27 mouse cellular contexts compared by ENCODE assay signal in the genomic region with DNA sequence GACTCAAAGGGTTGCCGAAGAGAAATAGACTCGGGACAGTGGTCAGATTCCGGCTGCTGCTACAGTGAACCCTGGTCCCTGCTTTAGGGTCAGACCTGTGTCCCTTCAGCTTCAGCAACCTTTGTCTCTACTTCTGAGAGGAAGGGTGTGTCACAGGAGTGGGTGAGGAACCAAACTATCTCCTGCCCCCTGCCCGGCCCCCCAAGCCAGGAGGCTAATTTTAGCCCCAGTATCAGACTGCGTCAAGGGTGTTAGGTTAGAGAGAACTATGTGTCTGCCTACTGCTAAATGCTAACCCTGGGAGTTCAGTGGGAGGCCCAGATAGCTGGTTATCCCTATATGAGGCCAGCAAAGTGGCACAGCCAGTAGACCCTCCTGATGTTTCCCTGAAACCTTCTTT. TPM values are rescaled to one million over a fixed set of nuclear protein-coding genes. Genes with fewer than 3 reads are reported as not detected.
DNase-seq lines count a peak whose midpoint lies in the region; ATAC-seq lines count a peak whose summit lies in the region.
"Had no signal": no experiment of that assay in that cellular context is flagged by ENCODE, and none has a peak within 500 bp of the region (broad histone marks: within the 10 kb centered on the region; RNA-seq: fewer than 3 reads in every experiment).

No protein-coding gene starts in this region.

- peaks cover 55% of the 10 kb centered on the region for H3K4me1 ChIP-seq in heart, embryonic 10.5 days
- H3K4me1 ChIP-seq in heart, embryonic 13.5 days = peaks cover 56% of the 10 kb centered on the region
- H3K4me1 ChIP-seq in heart, embryonic 16.5 days (ENCODE audit: control insufficient read depth, insufficient read depth, low read length) = peaks cover 34% of the 10 kb centered on the region

- H3K9ac ChIP-seq in heart, embryonic 13.5 days = peak overlapping the region; percentile 4; the same call in 1 of the 2 replicates
- H3K9ac ChIP-seq in heart, embryonic 16.5 days (ENCODE audit: low read length) = no peak overlapping the region
- H3K9ac ChIP-seq: embryonic facial prominence, embryonic 13.5 days; forebrain, embryonic 12.5 days; forebrain, embryonic 15.5 days; hindbrain, embryonic 12.5 days; hindbrain, embryonic 15.5 days; kidney, embryonic 15.5 days had no signal

- ATAC-seq in heart, embryonic 13.5 days (ENCODE audit: extremely low read depth, insufficient number of reproducible peaks, low FRiP score, low TSS enrichment) = no peak
- ATAC-seq in heart, embryonic 16.5 days (replicated peaks; ENCODE audit: extremely low read depth, insufficient read depth, low FRiP score) = peak; percentile 74
- ATAC-seq: activated CD4-positive, CD25-positive, alpha-beta regulatory T cell, adult 4 months; forebrain, embryonic 15.5 days; intestine, postnatal 0 days had no signal

- H3K27ac ChIP-seq in heart, embryonic 10.5 days = peak overlapping the region; percentile 73
- H3K27ac ChIP-seq in heart, embryonic 13.5 days (replicated peaks) = peak overlapping the region; percentile 73
- peak overlapping the region; percentile 71 for H3K27ac ChIP-seq in heart, embryonic 16.5 days (ENCODE audit: low read length)
- H3K27ac ChIP-seq: embryonic facial prominence, embryonic 10.5 days; embryonic facial prominence, embryonic 13.5 days; forebrain, embryonic 12.5 days; forebrain, embryonic 15.5 days; hindbrain, embryonic 12.5 days; hindbrain, embryonic 15.5 days; kidney, embryonic 15.5 days had no signal

- peaks cover 39% of the 10 kb centered on the region for H3K27me3 ChIP-seq in heart, embryonic 10.5 days (ENCODE audit: insufficient read depth, poor library complexity, severe bottlenecking)
- peaks cover 34% of the 10 kb centered on the region for H3K27me3 ChIP-seq in heart, embryonic 13.5 days (replicated peaks)
- H3K27me3 ChIP-seq in heart, embryonic 16.5 days (ENCODE audit: control insufficient read depth, insufficient read depth, low read length) = no peaks in the 10 kb centered on the region
- H3K27me3 ChIP-seq: forebrain, embryonic 15.5 days; hindbrain, embryonic 15.5 days had no signal

- H3K4me2 ChIP-seq in heart, embryonic 13.5 days = peak overlapping the region; percentile 28
- H3K4me2 ChIP-seq in heart, embryonic 16.5 days (ENCODE audit: low read depth, low read length) = no peak overlapping the region
- H3K4me2 ChIP-seq: embryonic facial prominence, embryonic 13.5 days; forebrain, embryonic 12.5 days; forebrain, embryonic 15.5 days; hindbrain, embryonic 12.5 days; hindbrain, embryonic 15.5 days; kidney, embryonic 15.5 days had no signal

- no peak overlapping the region for H3K4me3 ChIP-seq in heart, embryonic 10.5 days
- no peak overlapping the region for H3K4me3 ChIP-seq in heart, embryonic 13.5 days
- H3K4me3 ChIP-seq in heart, embryonic 16.5 days (ENCODE audit: low read length) = no peak overlapping the region
- H3K4me3 ChIP-seq: embryonic facial prominence, embryonic 10.5 days; embryonic facial prominence, embryonic 13.5 days; erythroblast, embryonic 14.5 days; forebrain, embryonic 12.5 days; forebrain, embryonic 15.5 days; hindbrain, embryonic 12.5 days; hindbrain, embryonic 15.5 days; kidney, embryonic 15.5 days had no signal

- no peaks in the 10 kb centered on the region for H3K9me3 ChIP-seq in heart, embryonic 10.5 days
- no peaks in the 10 kb centered on the region for H3K9me3 ChIP-seq in heart, embryonic 13.5 days
- H3K9me3 ChIP-seq in heart, embryonic 16.5 days (replicated peaks; ENCODE audit: control insufficient read depth, low read length) = no peaks in the 10 kb centered on the region
- H3K9me3 ChIP-seq: embryonic facial prominence, embryonic 10.5 days; embryonic facial prominence, embryonic 13.5 days; forebrain, embryonic 12.5 days; forebrain, embryonic 15.5 days; hindbrain, embryonic 12.5 days; hindbrain, embryonic 15.5 days; kidney, embryonic 15.5 days had no signal

- no peak for DNase-seq in heart, embryonic 10.5 days (ENCODE audit: low spot score)
- no peak for DNase-seq in heart, postnatal 14 days
- no peak for DNase-seq in heart, adult 8-10 months (ENCODE audit: low spot score)
- no peak for DNase-seq in heart, adult 18-20 months
- DNase-seq: adrenal gland, adult 8-10 months; adrenal gland, postnatal 25 days; cerebellum, adult 11-12 months; cerebellum, adult 8-10 months; cerebellum, postnatal 10 days; cerebellum, postnatal 36 days; embryo, embryonic 11 days; gastrocnemius, postnatal 25 days; kidney, adult 8-10 months had no signal

- 34% methylated on average over 5 of the region's 5 CpGs for WGBS in heart, embryonic 10.5 days
- 25% methylated on average over 5 of the region's 5 CpGs for WGBS in heart, embryonic 13.5 days
- WGBS in heart, embryonic 16.5 days = 32% methylated on average over 5 of the region's 5 CpGs

- intact Hi-C loops in heart, postnatal 14 days (cut with DNase I) = no loop called here

- H3K36me3 ChIP-seq in heart, embryonic 10.5 days = no peaks in the 10 kb centered on the region
- no peaks in the 10 kb centered on the region for H3K36me3 ChIP-seq in heart, embryonic 13.5 days
- no peaks in the 10 kb centered on the region for H3K36me3 ChIP-seq in heart, embryonic 16.5 days (ENCODE audit: control insufficient read depth, insufficient read depth)
- H3K36me3 ChIP-seq: embryonic facial prominence, embryonic 10.5 days; embryonic facial prominence, embryonic 13.5 days; forebrain, embryonic 12.5 days; forebrain, embryonic 15.5 days; hindbrain, embryonic 12.5 days; hindbrain, embryonic 15.5 days; kidney, embryonic 15.5 days had no signal

RNA-seq across cellular contexts. Expression of gene Odf3l1, which starts 29.3 kb away (rescaled TPM):
- polyA plus RNA-seq in heart, embryonic 10.5 days (2016; fragmentation: Nextera tagmentation; extraction: Ambion mirVana) = 0.64 and 1.4 TPM in 2 replicates
- total RNA-seq in heart, postnatal 14 days (2021) = not detected
- polyA plus RNA-seq in heart, embryonic 13.5 days (2015; fragmentation: Nextera tagmentation; extraction: Ambion mirVana) = 0.49 and 0.73 TPM in 2 replicates
- not detected for total RNA-seq in heart, adult 8-10 months (2022)
- 0.22 TPM in 2 replicates for polyA plus RNA-seq in heart, embryonic 16.5 days (2015; fragmentation: Nextera tagmentation; extraction: Ambion mirVana)
- total RNA-seq in heart, adult 18-20 months (2021) = not detected
- total RNA-seq: ES-E14; hematopoietic stem cell, adult 5-6 weeks had no signal
- polyA plus RNA-seq: activated CD4-positive, CD25-positive, alpha-beta regulatory T cell, adult 4 months; embryonic facial prominence, embryonic 10.5 days; erythroblast, embryonic 14.5 days; forebrain, embryonic 12.5 days; forebrain, embryonic 15.5 days had no signal

RNA-seq across cellular contexts. Expression of gene Cspg4, which starts 29.7 kb away (rescaled TPM):
- polyA plus RNA-seq in heart, embryonic 10.5 days (2016; fragmentation: Nextera tagmentation; extraction: Ambion mirVana) = 22.5 and 39.4 TPM in 2 replicates
- 10 to 100 TPM; 26.1 to 28.4 TPM for total RNA-seq in heart, postnatal 14 days (2021)
- polyA plus RNA-seq in heart, embryonic 13.5 days (2015; fragmentation: Nextera tagmentation; extraction: Ambion mirVana) = 24.2 and 26.2 TPM in 2 replicates
- 10 to 100 TPM in 3 of 4 experiments, 1 to 10 TPM in 1; 9.4 to 14.7 (median 10.7) TPM for total RNA-seq in heart, adult 8-10 months (2022)
- 29.3 and 38.6 TPM in 2 replicates for polyA plus RNA-seq in heart, embryonic 16.5 days (2015; fragmentation: Nextera tagmentation; extraction: Ambion mirVana)
- total RNA-seq in heart, adult 18-20 months (2021) = 10 to 100 TPM in 1 of 2 experiments, 1 to 10 TPM in 1; 9.9 to 11.5 TPM
- total RNA-seq: hematopoietic stem cell, adult 5-6 weeks had no signal
- polyA plus RNA-seq: erythroblast, embryonic 14.5 days had no signal

RNA-seq across cellular contexts. Expression of gene Lingo1, which starts 38.9 kb away (rescaled TPM):
- polyA plus RNA-seq in heart, embryonic 10.5 days (2016; fragmentation: Nextera tagmentation; extraction: Ambion mirVana) = 0.92 and 2.3 TPM in 2 replicates
- total RNA-seq in heart, postnatal 14 days (2021) = 1 to 10 TPM; 1.4 TPM
- polyA plus RNA-seq in heart, embryonic 13.5 days (2015; fragmentation: Nextera tagmentation; extraction: Ambion mirVana) = 1.5 and 2.3 TPM in 2 replicates
- total RNA-seq in heart, adult 8-10 months (2022) = 1 to 10 TPM; 1.0 to 1.7 (median 1.2) TPM
- polyA plus RNA-seq in heart, embryonic 16.5 days (2015; fragmentation: Nextera tagmentation; extraction: Ambion mirVana) = 1.3 and 1.8 TPM in 2 replicates
- total RNA-seq in heart, adult 18-20 months (2021) = 1 to 10 TPM; 1.0 to 1.1 TPM
- total RNA-seq: hematopoietic stem cell, adult 5-6 weeks had no signal
- polyA plus RNA-seq: activated CD4-positive, CD25-positive, alpha-beta regulatory T cell, adult 4 months; erythroblast, embryonic 14.5 days had no signal
